Mouse (Mus musculus): Measurements from ENCODE around the gene Prr15l. TPM values are rescaled to one million over a fixed set of nuclear protein-coding genes. Genes with fewer than 3 reads are reported as not detected.

Gene Prr15l
- polyA plus RNA-seq, 1 experiment, result 0.19 TPM

GRCm38 (mm10) chr11:96976911-96977591, 49.1 kb downstream of the Prr15l start:
- TF ChIP-seq GATA1 (IDR thresholded peaks at IDR 0.05; ENCODE audit: low read length), result no peak

- TF ChIP-seq GATA1 (IDR thresholded peaks at IDR 0.05; ENCODE audit: low read length), result no peak
Measured at GRCm38 (mm10) chr11:96977606-96978400, 49.9 kb downstream of the Prr15l start.

GRCm38 (mm10) chr11:96978401-96979246, 50.7 kb downstream of the Prr15l start:
- TF ChIP-seq GATA1 (IDR thresholded peaks at IDR 0.05; ENCODE audit: low read length), result no peak

GRCm38 (mm10) chr11:96979329-96979728, 51.4 kb downstream of the Prr15l start:
- TF ChIP-seq GATA1 (IDR thresholded peaks at IDR 0.05; ENCODE audit: low read length), result no peak

GRCm38 (mm10) chr11:96980021-96980420, 52.1 kb downstream of the Prr15l start:
- no peak for TF ChIP-seq GATA1 (IDR thresholded peaks at IDR 0.05; ENCODE audit: low read length)

- no peak for TF ChIP-seq GATA1 (IDR thresholded peaks at IDR 0.05; ENCODE audit: low read length)
Measured at GRCm38 (mm10) chr11:96981461-96981860, 53.6 kb downstream of the Prr15l start.

GRCm38 (mm10) chr11:96982355-96982754, 54.5 kb downstream of the Prr15l start:
- no peak for TF ChIP-seq GATA1 (IDR thresholded peaks at IDR 0.05; ENCODE audit: low read length)

- TF ChIP-seq GATA1 (IDR thresholded peaks at IDR 0.05; ENCODE audit: low read length), result no peak
Measured at GRCm38 (mm10) chr11:96982859-96983258, 55.0 kb downstream of the Prr15l start, which contains the start of gene Sp2. TSS of gene Sp2 (minus strand) at chr11:96982959.

- TF ChIP-seq GATA1 (IDR thresholded peaks at IDR 0.05; ENCODE audit: low read length), result no peak
Measured at GRCm38 (mm10) chr11:96984903-96985302, 57.0 kb downstream of the Prr15l start.

GRCm38 (mm10) chr11:96986463-96986862, 58.6 kb downstream of the Prr15l start:
- no peak for TF ChIP-seq GATA1 (IDR thresholded peaks at IDR 0.05; ENCODE audit: low read length)

Other genes starting within 250 kb of the Prr15l start
- 8.7 and 9.9 TPM in 2 replicates for gene Snx11, start 150.5 kb upstream of the Prr15l start, polyA plus RNA-seq (2012)
- gene Cbx1, start 139.0 kb upstream of the Prr15l start, polyA plus RNA-seq (2012), result 66.6 and 76.2 TPM in 2 replicates
- gene Nfe2l1, start 98.1 kb upstream of the Prr15l start, polyA plus RNA-seq (2012), result 30.2 and 46.4 TPM in 2 replicates
- 0.14 and 0.45 TPM in 2 replicates for gene Copz2, start 78.2 kb upstream of the Prr15l start, polyA plus RNA-seq (2012)
- gene Cdk5rap3, start 11.6 kb upstream of the Prr15l start, polyA plus RNA-seq (2012), result 59.7 and 66.3 TPM in 2 replicates
- 42.4 and 75.3 TPM in 2 replicates for gene Pnpo, start 15.9 kb downstream of the Prr15l start, polyA plus RNA-seq (2012)
- 46.1 and 55.9 TPM in 2 replicates for gene Sp2, start 54.9 kb downstream of the Prr15l start, polyA plus RNA-seq (2012)
- gene Sp6, start 85.3 kb downstream of the Prr15l start, polyA plus RNA-seq (2012), result not detected in 2 replicates
- 13.6 and 15.6 TPM in 2 replicates for gene Scrn2, start 101.8 kb downstream of the Prr15l start, polyA plus RNA-seq (2012)
- gene Lrrc46, start 113.3 kb downstream of the Prr15l start, polyA plus RNA-seq (2012), result 0.11 TPM in 1 of 2 replicates, not detected in the other
- gene Mrpl10, start 113.5 kb downstream of the Prr15l start, polyA plus RNA-seq (2012), result 58.9 and 112 TPM in 2 replicates
- 23.7 and 28.9 TPM in 2 replicates for gene Osbpl7, start 122.5 kb downstream of the Prr15l start, polyA plus RNA-seq (2012)
- gene Tbx21, start 187.2 kb downstream of the Prr15l start, polyA plus RNA-seq (2012), result not detected in 2 replicates
- 0.10 and 0.22 TPM in 2 replicates for gene Tbkbp1, start 223.4 kb downstream of the Prr15l start, polyA plus RNA-seq (2012)

Data from G1E-ER4 (cell line).